Mouse (Mus musculus) heart, adult 11 months (tissue): ENCODE results near the gene 1700034J05Rik.

ENCODE experiments used
- DNase-seq: peaks from one replicate; pipeline ENCODE4 v3.0.0; 2022

1700034J05Rik gene

DNA sequence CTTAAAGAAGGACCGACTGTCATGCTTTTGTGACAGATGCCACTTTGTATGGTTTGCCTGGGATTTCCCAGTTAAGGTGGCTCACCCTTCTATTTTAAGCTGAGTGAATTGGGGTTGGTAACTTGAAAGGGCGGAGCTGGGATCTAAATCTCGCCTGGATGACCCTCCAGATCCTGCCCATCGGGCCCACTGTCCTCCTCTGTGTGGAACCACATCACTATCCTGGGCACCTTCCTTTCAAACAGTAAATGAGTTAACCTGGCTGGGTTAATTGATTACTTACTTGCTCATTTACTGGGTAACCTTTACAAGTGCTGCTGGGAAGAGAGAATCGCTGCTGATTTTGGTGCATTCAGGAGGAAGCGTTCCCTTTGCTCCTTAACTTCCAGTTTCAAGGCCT is 35.9 kb downstream of the 1700034J05Rik start:
- DNase-seq, result peak; percentile 82

DNA sequence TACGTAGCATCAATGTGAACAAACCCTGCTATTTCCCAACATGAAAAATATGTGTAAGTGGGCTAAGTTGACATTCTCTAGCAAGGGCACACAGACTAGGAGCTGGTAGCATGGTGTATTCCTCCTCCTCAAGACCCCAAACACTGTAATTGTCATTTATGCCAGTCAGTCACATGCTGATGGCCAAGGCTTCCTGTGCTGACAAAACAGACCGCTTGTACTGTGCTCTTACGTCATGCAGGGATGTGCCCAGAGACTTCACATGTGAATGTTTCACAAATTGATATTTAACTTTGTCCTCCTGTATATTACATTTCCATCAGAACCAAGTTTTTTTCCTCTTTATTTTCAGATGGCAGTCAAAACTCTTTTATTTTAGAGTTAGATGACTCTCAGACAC is 36.8 kb downstream of the 1700034J05Rik start:
- DNase-seq, result peak; percentile 53

DNA sequence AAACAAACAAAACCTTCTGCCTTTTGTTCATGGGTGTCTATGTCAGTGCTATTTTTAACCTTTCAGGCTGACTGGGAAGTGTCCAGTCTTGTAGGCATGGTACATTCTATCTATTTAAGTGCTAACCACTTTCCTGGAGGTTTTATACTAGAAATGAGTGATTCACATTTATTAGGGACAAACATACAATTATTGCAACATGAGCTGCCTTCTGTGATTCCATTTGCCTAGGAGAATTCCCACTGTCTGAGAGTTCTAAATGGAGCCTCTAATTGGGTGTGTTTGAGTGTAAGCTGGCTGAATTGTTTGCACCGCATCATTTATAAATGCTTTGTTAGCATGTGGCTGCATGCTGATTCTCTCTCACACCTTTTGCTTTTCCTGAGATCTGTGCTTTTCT is 38.4 kb downstream of the 1700034J05Rik start:
- peak; percentile 18 for DNase-seq

DNA sequence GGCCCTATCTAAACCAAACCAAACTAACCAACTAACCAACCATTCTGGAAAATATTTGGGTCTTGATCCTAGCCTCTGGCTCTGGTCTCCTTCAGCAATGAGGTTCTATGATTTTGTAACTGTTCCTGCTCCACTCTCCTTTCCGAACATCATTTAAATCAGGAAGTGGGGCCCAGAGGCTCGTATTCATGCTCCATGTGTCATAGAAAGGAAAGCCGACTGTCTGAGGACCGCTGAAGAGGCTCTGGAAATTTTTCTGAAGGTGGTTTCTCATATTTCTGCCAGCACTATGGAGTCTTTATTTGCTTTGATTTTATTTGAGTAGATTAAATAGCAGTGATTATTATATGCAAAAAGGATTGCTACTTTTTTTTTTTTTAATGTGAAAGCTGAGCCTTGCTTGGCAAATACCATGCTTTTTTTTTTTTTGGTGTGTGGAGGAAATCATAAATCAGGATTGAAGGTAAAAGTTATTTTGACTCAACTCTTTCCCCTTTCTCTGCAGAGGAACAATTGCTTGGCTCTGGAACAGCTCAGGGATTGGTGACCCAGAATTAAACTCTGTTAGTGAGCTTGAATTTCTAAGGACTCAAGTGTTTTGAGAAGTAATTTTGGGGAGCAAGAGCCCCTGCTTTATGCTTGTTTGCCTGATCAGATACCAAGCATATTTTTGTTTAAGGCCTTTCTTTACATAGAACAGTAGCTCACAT is 40.6 kb downstream of the 1700034J05Rik start:
- peak; percentile 24 for DNase-seq

DNA sequence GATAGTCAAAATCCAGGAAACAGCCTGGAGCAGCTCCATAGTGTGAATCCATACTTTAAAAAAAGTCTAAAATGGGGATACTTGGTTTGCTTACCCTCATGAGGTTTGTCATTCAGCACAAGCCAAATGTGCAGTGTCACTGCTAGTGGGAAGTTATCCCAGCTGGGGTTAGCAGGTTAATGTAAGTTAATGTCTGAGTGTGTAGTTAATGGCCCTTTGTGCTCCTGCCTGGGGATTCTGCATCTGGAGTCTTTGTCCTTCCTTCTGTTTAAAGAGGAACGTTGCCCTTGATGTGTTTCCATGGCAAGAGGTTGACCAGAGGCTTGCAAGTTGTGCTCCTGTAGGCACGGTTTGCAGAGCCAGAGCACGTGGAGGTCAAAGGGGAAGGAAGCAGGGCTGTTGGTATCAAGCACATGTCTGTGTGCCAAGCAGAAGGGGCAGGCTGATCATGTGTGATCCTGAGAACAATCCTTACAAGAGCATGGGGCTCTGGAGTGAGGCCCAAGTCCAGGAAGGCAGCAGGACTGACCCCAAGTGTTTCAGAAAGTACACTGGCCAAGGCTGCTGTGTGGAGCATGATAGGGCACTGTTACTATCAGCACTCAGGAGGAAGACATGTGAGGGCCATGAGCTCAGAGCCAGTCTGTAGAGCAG is 41.3 kb downstream of the 1700034J05Rik start:
- DNase-seq, result peak; percentile 97

DNA sequence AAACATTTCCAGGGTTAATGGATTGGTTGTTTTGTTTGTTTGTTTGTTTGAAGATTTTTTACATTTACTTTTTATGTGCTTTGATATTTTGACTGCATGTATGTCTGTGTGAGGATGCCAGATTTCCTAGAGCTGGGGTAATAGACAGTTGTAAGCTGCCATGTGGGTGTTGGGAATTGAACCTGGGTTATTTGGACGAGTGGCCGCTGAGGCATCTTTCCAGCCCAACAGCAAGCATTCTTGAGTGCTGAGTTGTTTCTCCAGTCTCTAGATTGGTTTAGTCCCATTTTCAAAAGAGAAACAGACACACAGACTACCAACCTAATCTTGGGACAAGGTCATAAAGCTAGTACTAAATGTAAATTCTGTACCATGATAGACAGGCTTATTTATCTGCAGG is 43.4 kb downstream of the 1700034J05Rik start:
- DNase-seq, result peak; percentile 68

DNA sequence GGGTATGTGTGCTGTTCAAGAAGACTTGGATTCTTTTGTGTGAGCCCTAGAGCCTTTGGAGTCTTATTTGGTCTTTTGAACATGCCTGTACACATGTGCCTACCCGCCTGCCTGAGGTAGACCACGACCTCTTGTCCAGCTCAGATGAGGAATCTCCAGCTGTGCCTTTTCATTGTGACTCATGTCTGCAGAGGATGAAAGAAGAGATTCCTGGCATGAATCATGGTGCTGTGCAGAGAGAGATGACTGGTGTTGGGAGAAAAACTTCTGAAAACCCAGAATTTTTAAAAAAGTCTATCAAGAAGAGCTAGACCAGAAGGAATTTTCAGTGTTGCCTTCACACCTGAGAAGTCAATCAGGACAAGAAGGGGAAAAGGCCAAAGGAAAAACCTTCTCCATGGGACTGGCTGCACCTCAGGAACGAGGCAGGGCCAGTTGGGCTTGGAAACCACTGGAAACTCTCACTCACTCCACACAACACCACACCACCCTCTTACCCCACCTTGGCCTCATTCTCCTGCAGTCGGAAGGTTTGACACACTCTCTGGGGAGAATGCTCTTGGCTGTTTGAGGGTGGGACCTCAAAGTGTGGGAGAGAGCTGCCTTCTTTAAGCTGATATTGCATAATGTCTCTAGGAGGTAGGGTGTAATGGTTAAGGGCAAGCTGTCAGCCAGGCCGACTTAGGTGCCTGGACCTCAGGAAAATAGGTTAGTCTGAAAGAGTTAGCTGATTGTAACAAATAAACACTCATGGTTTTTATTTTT is 44.3 kb downstream of the 1700034J05Rik start:
- peak; percentile 93 for DNase-seq

DNA sequence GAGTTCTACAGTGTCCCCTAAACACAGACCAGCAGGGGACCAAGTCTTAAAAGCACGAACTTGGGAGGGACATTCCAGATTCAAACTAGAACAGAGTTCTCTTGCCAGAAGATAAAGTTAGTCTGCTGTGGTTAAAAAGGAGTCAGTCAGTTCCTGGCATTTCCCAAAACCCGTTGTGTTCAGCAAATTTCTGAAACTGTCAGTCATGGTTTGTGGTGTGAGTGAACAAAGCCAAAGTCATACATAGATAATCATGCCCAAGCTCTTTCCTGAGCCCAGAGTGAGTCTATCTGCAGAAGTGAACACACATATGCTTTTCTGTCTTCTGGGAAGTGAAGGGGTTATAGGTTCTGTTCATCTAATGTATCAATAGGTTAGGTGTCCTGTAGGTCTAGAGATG is 45.4 kb downstream of the 1700034J05Rik start:
- peak; percentile 84 for DNase-seq

DNA sequence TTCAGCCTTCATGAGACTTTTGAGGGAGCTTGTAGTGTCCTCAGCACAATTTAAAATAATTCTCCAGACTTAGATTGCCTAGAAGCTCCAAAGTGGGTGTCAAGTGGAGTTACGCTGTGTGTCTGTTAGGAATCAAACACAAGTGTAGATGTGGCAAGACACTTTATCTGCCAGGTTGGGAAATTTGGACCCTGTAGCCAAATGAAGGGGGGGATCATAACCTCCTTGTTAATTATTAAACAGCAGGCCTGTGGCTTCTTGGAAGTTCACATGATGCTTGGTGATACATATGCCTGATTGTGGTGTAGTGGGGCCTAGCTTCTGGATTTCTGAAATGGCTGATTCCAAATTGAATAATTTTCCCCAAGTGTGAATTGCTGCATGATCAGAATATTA is 46.4 kb downstream of the 1700034J05Rik start:
- peak; percentile 72 for DNase-seq

DNA sequence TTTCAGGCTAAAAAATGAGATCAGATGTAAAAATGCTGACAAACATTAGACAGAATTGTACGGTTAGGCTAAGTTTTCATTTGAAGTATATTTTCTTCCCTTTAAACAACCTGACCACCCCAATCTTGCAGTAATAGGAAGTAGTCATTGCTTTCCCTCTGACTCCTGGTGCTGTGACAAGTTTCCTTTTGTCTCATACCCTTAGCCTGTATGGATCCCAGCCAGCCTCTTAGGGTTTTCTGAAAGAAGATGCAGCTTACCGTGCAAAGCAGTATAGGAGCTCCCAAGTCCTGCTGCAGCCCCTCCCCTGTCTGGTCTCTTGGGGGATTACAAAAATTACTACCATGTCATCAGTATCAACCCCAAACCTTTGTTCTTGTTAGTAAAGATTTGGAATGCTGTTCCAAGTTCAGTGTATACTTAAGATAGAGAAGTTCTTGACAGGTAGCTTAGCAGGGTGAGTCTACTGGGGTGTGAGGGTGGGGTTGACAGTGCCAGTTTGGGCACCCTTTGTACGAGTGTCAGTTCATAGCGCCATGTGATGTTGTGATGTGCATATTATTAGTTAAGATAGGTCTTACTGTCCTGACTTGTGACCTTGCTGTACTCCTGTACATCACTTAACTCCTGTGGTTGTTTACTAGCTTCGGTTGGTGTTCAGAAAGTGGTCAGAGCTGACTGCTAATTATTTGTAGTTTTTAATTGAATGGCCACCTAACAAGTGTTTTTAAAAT is 47.0 kb downstream of the 1700034J05Rik start:
- DNase-seq, result peak; percentile 75

DNA sequence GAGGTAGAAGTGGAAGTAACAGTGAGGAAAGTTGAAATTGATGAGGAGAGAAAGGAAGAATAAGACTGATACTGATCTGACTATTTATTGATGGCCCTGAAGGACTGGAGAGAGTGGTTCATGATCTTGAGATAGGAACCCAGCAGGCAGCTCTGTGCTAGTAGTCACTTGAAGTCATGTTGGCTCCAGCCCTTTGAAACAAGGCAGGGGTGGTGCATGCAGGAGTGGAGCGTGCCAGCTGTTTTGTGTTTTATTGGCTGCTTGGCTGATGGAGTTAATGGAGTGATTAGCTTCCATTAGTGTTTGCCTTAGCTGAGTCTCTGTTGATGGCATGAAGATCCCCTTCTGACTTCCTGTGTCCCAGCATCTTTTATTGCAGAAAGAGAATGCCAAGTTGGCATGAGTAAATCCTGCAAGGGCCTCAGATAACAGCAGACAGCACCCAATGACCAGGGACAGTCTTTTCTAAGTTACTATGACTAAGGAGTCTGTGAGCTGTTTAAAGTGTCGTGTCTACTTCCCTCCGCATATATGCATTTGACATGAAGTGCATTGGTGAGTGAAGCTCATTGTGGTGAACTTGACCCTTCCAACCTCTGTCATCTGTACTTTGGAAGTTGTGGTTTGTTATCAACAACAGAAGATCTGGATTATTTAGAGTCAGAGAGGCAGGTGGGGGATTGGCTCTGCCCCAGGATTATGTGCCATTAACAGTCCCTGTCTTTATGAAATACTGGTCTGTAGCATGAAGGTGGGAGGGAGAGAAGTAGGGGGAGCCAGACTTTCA is 48.0 kb downstream of the 1700034J05Rik start:
- DNase-seq, result peak; percentile 89

DNA sequence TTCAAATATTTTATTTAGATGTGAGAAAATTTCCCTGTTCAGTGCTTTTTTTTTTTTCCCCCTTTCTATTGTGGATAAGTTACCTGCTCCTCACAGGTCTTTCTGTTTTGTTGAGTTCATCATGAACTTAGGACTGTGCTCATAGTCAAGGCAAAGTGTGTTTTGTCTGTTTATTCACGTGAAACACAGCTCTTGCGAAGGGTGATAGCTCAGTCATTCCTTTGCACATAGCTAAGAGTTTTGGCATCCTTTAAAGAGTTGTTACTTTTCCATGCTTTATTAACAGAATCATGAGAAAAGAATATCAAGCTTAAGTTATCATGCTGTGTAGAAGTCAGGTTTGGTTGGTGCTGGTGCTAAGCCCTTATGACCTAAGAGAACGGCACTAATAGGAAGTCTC is 49.5 kb downstream of the 1700034J05Rik start:
- peak; percentile 1 for DNase-seq

DNA sequence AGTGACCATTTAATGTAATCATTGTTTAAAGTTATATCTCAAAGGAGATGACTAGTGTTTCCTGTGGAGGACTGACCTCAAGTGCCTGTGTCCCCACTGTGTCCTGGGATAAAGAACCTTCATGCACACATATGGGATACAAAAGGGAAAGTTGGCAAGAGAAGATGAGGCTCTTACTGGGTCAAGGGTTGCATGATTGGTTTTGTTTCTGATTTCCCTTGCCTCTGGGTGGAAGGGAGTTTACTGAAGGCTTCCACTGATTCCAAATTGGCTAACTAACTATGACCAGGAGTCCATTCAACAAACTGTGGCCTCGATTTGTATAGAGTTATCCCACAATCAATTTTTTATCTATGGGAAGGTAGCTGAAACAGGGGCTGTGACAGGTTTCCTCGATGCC is 50.6 kb downstream of the 1700034J05Rik start:
- DNase-seq, result peak; percentile 83

DNA sequence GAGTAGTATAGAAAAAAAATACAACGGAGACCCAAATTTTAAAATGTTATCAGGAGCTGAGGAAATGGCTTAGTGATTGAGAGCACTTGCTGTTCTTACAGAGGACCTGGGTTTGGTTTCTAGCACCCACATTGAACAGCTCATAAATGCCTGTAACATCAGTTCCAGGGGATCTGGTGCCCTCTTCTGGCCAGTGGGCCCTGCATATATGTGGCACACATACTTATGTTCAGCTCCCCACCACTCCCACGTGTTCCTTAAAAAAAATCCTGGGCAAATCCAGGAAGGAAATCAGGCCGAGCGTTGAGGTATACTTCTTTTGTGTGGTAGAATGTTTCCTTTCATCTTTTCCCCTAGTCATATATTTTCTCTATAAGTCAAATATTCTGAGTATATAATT is 52.3 kb downstream of the 1700034J05Rik start:
- DNase-seq, result peak; percentile 62
